Mouse (Mus musculus) kidney, embryonic 14.5 days (tissue): Measurements from ENCODE around the gene Ube4a. TPM values are rescaled to one million over a fixed set of nuclear protein-coding genes. Genes with fewer than 3 reads are reported as not detected.

ENCODE experiments used
- ATAC-seq: fragments of 200-750 bp; cut with Nextera tagmentation; 2 replicates; pipeline ENCODE4 v1.8.0; 2017; ENCODE audit warnings: moderate number of reproducible peaks, mild to moderate bottlenecking, moderate TSS enrichment, moderate library complexity; ENCODE audit not compliant: low FRiP score, low TSS enrichment
- H3K27ac ChIP-seq: fragments of 300-500 bp; sonication (generic); 2 replicates; pipeline ENCODE4 v1.5.1; 2014; ENCODE audit warnings: low read depth, mild to moderate bottlenecking, low read length, moderate library complexity, mixed read lengths
- H3K27me3 ChIP-seq: fragments of 300-500 bp; sonication (generic); 2 replicates; pipeline ENCODE4 v1.6.1; 2014; ENCODE audit warnings: mild to moderate bottlenecking, low read length; ENCODE audit not compliant: control insufficient read depth, insufficient read depth
- H3K36me3 ChIP-seq: fragments of 300-500 bp; sonication (generic); 2 replicates; pipeline ENCODE4 v1.6.1; 2014; ENCODE audit warnings: low read length, mixed read lengths; ENCODE audit not compliant: control insufficient read depth, insufficient read depth
- H3K4me1 ChIP-seq: fragments of 300-500 bp; sonication (generic); 2 replicates; pipeline ENCODE4 v1.6.1; 2014; ENCODE audit warnings: low read length, mixed read lengths; ENCODE audit not compliant: control insufficient read depth, insufficient read depth
- H3K4me2 ChIP-seq: fragments of 300-500 bp; sonication (generic); replicated peaks from 2 replicates; pipeline ENCODE4 v1.6.1; 2014; ENCODE audit warnings: low read depth, mild to moderate bottlenecking, low read length
- H3K4me3 ChIP-seq: fragments of 300-500 bp; sonication (generic); 2 replicates; pipeline ENCODE4 v1.5.1; 2014; ENCODE audit warnings: mild to moderate bottlenecking, low read length
- H3K9ac ChIP-seq: fragments of 300-500 bp; sonication (generic); 2 replicates; pipeline ENCODE4 v1.6.1; 2014; ENCODE audit warnings: low read depth, mild to moderate bottlenecking, low read length, moderate library complexity
- H3K9me3 ChIP-seq: fragments of 300-500 bp; sonication (generic); 2 replicates; pipeline ENCODE4 v1.6.1; 2016; ENCODE audit warnings: low read length; ENCODE audit not compliant: control insufficient read depth
- WGBS: fragments of 180-500 bp; shearing (Covaris S2); extraction: QIAGEN DNeasy Blood & Tissue Kit; methylation state at CpG from one replicate; pipeline ENCODE4 v1.1.7; 2014; 5-methylcytosine and 5-hydroxymethylcytosine counted together
- polyA plus RNA-seq: library from polyadenylated mRNA; unstranded; fragments of >200 nt; fragmentation: Nextera tagmentation; extraction: Ambion mirVana; gene quantifications from 2 replicates; pipeline ENCODE4 v1.2.1, GENCODE M21; 2014

The Ube4a gene
- polyA plus RNA-seq, 1 experiment from 2014 or later, result 38.2 TPM

- H3K4me1 ChIP-seq, result 0 out of 2 replicates have a peak, but pooled peaks cover 5% of the 10 kb centered on the region
- no peak for ATAC-seq
- H3K27ac ChIP-seq, result no peak overlapping the region
- H3K27me3 ChIP-seq, result no peaks in the 10 kb centered on the region
- no peak overlapping the region for H3K4me3 ChIP-seq
- H3K4me2 ChIP-seq, result no peak overlapping the region
- 69% methylated on average over 6 of the region's 6 CpGs for WGBS
- H3K9ac ChIP-seq, result no peak overlapping the region
- no peaks in the 10 kb centered on the region for H3K36me3 ChIP-seq
- H3K9me3 ChIP-seq, result no peaks in the 10 kb centered on the region
Measured at GRCm38 (mm10) chr9:44999171-44999570, 33.8 kb upstream of the Ube4a start.

- Histone ChIP-seq H3K9ac (no peak overlapping the region), H3K27ac (no peak overlapping the region), H3K4me2 (no peak overlapping the region), H3K9me3 (no peaks in the 10 kb centered on the region), H3K36me3 (no peaks in the 10 kb centered on the region), H3K4me3 (no peak overlapping the region), H3K4me1 (0 out of 2 replicates have a peak, but pooled peaks cover 5% of the 10 kb centered on the region), H3K27me3 (no peaks in the 10 kb centered on the region)
- 49% methylated on average over 11 of the region's 11 CpGs for WGBS
- ATAC-seq, result no peak
Measured at GRCm38 (mm10) chr9:44998138-44998537, 32.7 kb upstream of the Ube4a start.

- no peaks in the 10 kb centered on the region for H3K36me3 ChIP-seq
- H3K4me1 ChIP-seq, result 0 out of 2 replicates have a peak, but pooled peaks cover 5% of the 10 kb centered on the region
- no peaks in the 10 kb centered on the region for H3K27me3 ChIP-seq
- no peak overlapping the region for H3K4me2 ChIP-seq
- no peak for ATAC-seq
- no peak overlapping the region for H3K9ac ChIP-seq
- no peaks in the 10 kb centered on the region for H3K9me3 ChIP-seq
- WGBS, result 91% methylated on average over 7 of the region's 7 CpGs
- H3K27ac ChIP-seq, result no peak overlapping the region
- no peak overlapping the region for H3K4me3 ChIP-seq
Measured at GRCm38 (mm10) chr9:44996590-44996989, 31.2 kb upstream of the Ube4a start.

- Histone ChIP-seq H3K9ac (no peak overlapping the region), H3K9me3 (no peaks in the 10 kb centered on the region), H3K4me1 (0 out of 2 replicates have a peak, but pooled peaks cover 2% of the 10 kb centered on the region), H3K27me3 (no peaks in the 10 kb centered on the region), H3K4me3 (no peak overlapping the region), H3K27ac (no peak overlapping the region), H3K36me3 (no peaks in the 10 kb centered on the region), H3K4me2 (no peak overlapping the region)
- ATAC-seq, result no peak
- WGBS, result 76% methylated on average over 4 of the region's 4 CpGs
Measured at GRCm38 (mm10) chr9:44994962-44995361, 29.6 kb upstream of the Ube4a start.

GRCm38 (mm10) chr9:44993268-44993667 is 27.9 kb upstream of the Ube4a start:
- no peak overlapping the region for H3K9ac ChIP-seq
- ATAC-seq, result no peak
- H3K27ac ChIP-seq, result no peak overlapping the region
- H3K27me3 ChIP-seq, result no peaks in the 10 kb centered on the region
- H3K36me3 ChIP-seq, result no peaks in the 10 kb centered on the region
- H3K9me3 ChIP-seq, result no peaks in the 10 kb centered on the region
- H3K4me1 ChIP-seq, result no peaks in the 10 kb centered on the region
- H3K4me3 ChIP-seq, result no peak overlapping the region
- 89% methylated on average over 2 of the region's 2 CpGs for WGBS
- H3K4me2 ChIP-seq, result no peak overlapping the region

- Histone ChIP-seq H3K4me1 (no peaks in the 10 kb centered on the region), H3K36me3 (no peaks in the 10 kb centered on the region), H3K27me3 (no peaks in the 10 kb centered on the region), H3K27ac (no peak overlapping the region), H3K4me3 (no peak overlapping the region), H3K9ac (no peak overlapping the region), H3K9me3 (no peaks in the 10 kb centered on the region), H3K4me2 (no peak overlapping the region)
- no peak for ATAC-seq
Measured at GRCm38 (mm10) chr9:44992271-44992670, 26.9 kb upstream of the Ube4a start.

- Histone ChIP-seq H3K4me3 (no peak overlapping the region), H3K4me1 (no peaks in the 10 kb centered on the region), H3K9ac (no peak overlapping the region), H3K4me2 (no peak overlapping the region), H3K27ac (no peak overlapping the region), H3K36me3 (no peaks in the 10 kb centered on the region), H3K9me3 (no peaks in the 10 kb centered on the region), H3K27me3 (no peaks in the 10 kb centered on the region)
- ATAC-seq, result no peak
- WGBS, result 75% methylated on average over 2 of the region's 2 CpGs
Measured at GRCm38 (mm10) chr9:44991821-44992220, 26.4 kb upstream of the Ube4a start.

- no peaks in the 10 kb centered on the region for H3K27me3 ChIP-seq
- H3K4me3 ChIP-seq, result no peak overlapping the region
- H3K9ac ChIP-seq, result no peak overlapping the region
- no peaks in the 10 kb centered on the region for H3K36me3 ChIP-seq
- no peak for ATAC-seq
- no peaks in the 10 kb centered on the region for H3K4me1 ChIP-seq
- H3K27ac ChIP-seq, result no peak overlapping the region
- WGBS, result 79% methylated on average over 5 of the region's 5 CpGs
- no peak overlapping the region for H3K4me2 ChIP-seq
- H3K9me3 ChIP-seq, result no peaks in the 10 kb centered on the region
Measured at GRCm38 (mm10) chr9:44986976-44987375, 21.6 kb upstream of the Ube4a start.

- H3K9me3 ChIP-seq, result no peaks in the 10 kb centered on the region
- H3K36me3 ChIP-seq, result no peaks in the 10 kb centered on the region
- no peak for ATAC-seq
- no peak overlapping the region for H3K9ac ChIP-seq
- H3K27ac ChIP-seq, result no peak overlapping the region
- H3K4me1 ChIP-seq, result no peaks in the 10 kb centered on the region
- H3K27me3 ChIP-seq, result no peaks in the 10 kb centered on the region
- no peak overlapping the region for H3K4me2 ChIP-seq
- H3K4me3 ChIP-seq, result no peak overlapping the region
- WGBS, result 58% methylated on average over 14 of the region's 14 CpGs
Measured at GRCm38 (mm10) chr9:44986242-44986781, 20.9 kb upstream of the Ube4a start.
